ENCODE assay signal across 26 mouse cellular contexts in the genomic region with DNA sequence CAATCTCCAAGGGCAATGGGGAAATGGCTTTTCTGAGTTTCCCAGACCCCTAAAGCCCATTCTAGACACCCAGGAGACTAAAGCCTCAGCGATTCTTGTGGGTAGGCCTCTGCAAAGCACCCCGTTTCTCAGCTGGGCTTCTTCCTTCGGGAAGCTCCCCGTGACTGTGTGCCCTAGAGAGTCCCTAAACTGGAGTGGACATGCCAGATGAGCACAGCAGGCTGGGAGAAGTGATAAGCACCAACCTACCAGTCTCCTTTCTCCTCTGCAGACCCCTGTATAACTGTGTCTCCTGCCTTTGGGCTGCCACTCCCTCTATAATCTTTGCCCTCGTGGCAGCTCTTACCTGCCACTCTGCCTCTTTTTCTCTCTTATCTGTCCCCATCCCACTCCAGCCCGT. TPM values are rescaled to one million over a fixed set of nuclear protein-coding genes. Genes with fewer than 3 reads are reported as not detected.
DNase-seq lines count a peak whose midpoint lies in the region; ATAC-seq lines count a peak whose summit lies in the region.
"Had no signal": no experiment of that assay in that cellular context is flagged by ENCODE, and none has a peak within 500 bp of the region (broad histone marks: within the 10 kb centered on the region; RNA-seq: fewer than 3 reads in every experiment).

No protein-coding gene starts in this region.

- no peak overlapping the region for H3K4me2 ChIP-seq in heart, embryonic 11.5 days
- H3K4me2 ChIP-seq in liver, embryonic 12.5 days: no peak overlapping the region
- H3K4me2 ChIP-seq in liver, embryonic 11.5 days: no peak overlapping the region
- H3K4me2 ChIP-seq: forebrain, embryonic 13.5 days; hindbrain, embryonic 13.5 days had no signal

- no peak overlapping the region for H3K4me3 ChIP-seq in heart, embryonic 10.5 days
- no peak overlapping the region for H3K4me3 ChIP-seq in heart, embryonic 11.5 days (ENCODE audit: low read depth, low read length)
- H3K4me3 ChIP-seq in liver, embryonic 12.5 days: no peak overlapping the region
- no peak overlapping the region for H3K4me3 ChIP-seq in liver, embryonic 11.5 days (ENCODE audit: low read depth, low read length)
- H3K4me3 ChIP-seq: forebrain, embryonic 10.5 days; forebrain, embryonic 13.5 days; heart, adult 2 months; heart, embryonic 12.5 days; hindbrain, embryonic 13.5 days had no signal

- DNase-seq in heart, embryonic 10.5 days (ENCODE audit: low spot score): peak; percentile 76
- DNase-seq in liver, embryonic 11.5 days (ENCODE audit: low spot score): no peak
- peak; percentile 1 for DNase-seq in urinary bladder, postnatal 14 days (ENCODE audit: low spot score)
- no peak for DNase-seq in urinary bladder, adult 2 months (ENCODE audit: low spot score)
- no peak for DNase-seq in spleen, adult 18-20 months
- DNase-seq in left cerebral cortex, postnatal 4 days: no peak
- DNase-seq: adrenal gland, adult 8-10 months; adrenal gland, postnatal 36 days; cerebellum, adult 18-20 months; cerebellum, adult 9-10 months; cerebellum, postnatal 14 days; gastrocnemius, postnatal 10 days; gastrocnemius, postnatal 36 days; heart, adult 2 months had no signal

- peaks cover 84% of the 10 kb centered on the region for H3K27me3 ChIP-seq in heart, embryonic 10.5 days (ENCODE audit: insufficient read depth, poor library complexity, severe bottlenecking)
- peaks cover 54% of the 10 kb centered on the region for H3K27me3 ChIP-seq in heart, embryonic 11.5 days (ENCODE audit: control insufficient read depth, insufficient read depth, low read length)
- peaks cover 34% of the 10 kb centered on the region for H3K27me3 ChIP-seq in liver, embryonic 12.5 days (replicated peaks)
- H3K27me3 ChIP-seq in liver, embryonic 11.5 days (replicated peaks; ENCODE audit: control insufficient read depth, insufficient read depth, low read length): peaks cover 15% of the 10 kb centered on the region

- intact Hi-C loops in left cerebral cortex, postnatal 4 days (cut with DNase I): loop anchor here (10.0 kb wide), 2 partner anchors 192 to 252 kb away; no protein-coding TSS in a partner anchor

- 54% methylated on average over 6 of the region's 6 CpGs for WGBS in heart, embryonic 10.5 days
- WGBS in heart, embryonic 11.5 days (ENCODE audit: insufficient replicate concordance): 56% methylated on average over 6 of the region's 6 CpGs
- WGBS in liver, embryonic 12.5 days (ENCODE audit: insufficient replicate concordance): 55% methylated on average over 6 of the region's 6 CpGs
- 60% methylated on average over 6 of the region's 6 CpGs for WGBS in liver, embryonic 11.5 days

- no peaks in the 10 kb centered on the region for H3K9me3 ChIP-seq in heart, embryonic 10.5 days
- no peaks in the 10 kb centered on the region for H3K9me3 ChIP-seq in heart, embryonic 11.5 days (replicated peaks; ENCODE audit: control insufficient read depth, low read length)
- no peaks in the 10 kb centered on the region for H3K9me3 ChIP-seq in liver, embryonic 12.5 days (replicated peaks)
- H3K9me3 ChIP-seq in liver, embryonic 11.5 days (ENCODE audit: control insufficient read depth, low read length): no peaks in the 10 kb centered on the region
- H3K9me3 ChIP-seq: forebrain, embryonic 10.5 days; forebrain, embryonic 13.5 days; heart, embryonic 12.5 days; hindbrain, embryonic 13.5 days had no signal

- peaks cover 51% of the 10 kb centered on the region for H3K4me1 ChIP-seq in heart, embryonic 10.5 days
- H3K4me1 ChIP-seq in heart, embryonic 11.5 days (ENCODE audit: control insufficient read depth, insufficient read depth, low read length): peaks cover 18% of the 10 kb centered on the region
- no peaks in the 10 kb centered on the region; the same call in 1 of the 2 replicates for H3K4me1 ChIP-seq in liver, embryonic 12.5 days
- H3K4me1 ChIP-seq in liver, embryonic 11.5 days (replicated peaks; ENCODE audit: control insufficient read depth, insufficient read depth, low read length): no peaks in the 10 kb centered on the region
- H3K4me1 ChIP-seq: forebrain, embryonic 13.5 days; hindbrain, embryonic 13.5 days had no signal

- H3K9ac ChIP-seq in heart, embryonic 11.5 days (ENCODE audit: low read depth, low read length): no peak overlapping the region
- H3K9ac ChIP-seq in liver, embryonic 12.5 days: no peak overlapping the region
- no peak overlapping the region for H3K9ac ChIP-seq in liver, embryonic 11.5 days (ENCODE audit: low read depth, low read length)
- H3K9ac ChIP-seq: forebrain, embryonic 13.5 days; heart, embryonic 12.5 days; hindbrain, embryonic 13.5 days had no signal

- no peak for ATAC-seq in heart, embryonic 11.5 days (replicated peaks; ENCODE audit: insufficient number of reproducible peaks, low FRiP score, low TSS enrichment)
- peak; percentile 33; the same call in 1 of the 2 replicates for ATAC-seq in liver, embryonic 12.5 days
- no peak for ATAC-seq in liver, embryonic 11.5 days (replicated peaks; ENCODE audit: low FRiP score)
- ATAC-seq: activated CD4-positive, CD25-positive, alpha-beta regulatory T cell, adult 4 months; forebrain, embryonic 16.5 days; hindbrain, embryonic 16.5 days had no signal

- H3K36me3 ChIP-seq in heart, embryonic 10.5 days: no peaks in the 10 kb centered on the region
- no peaks in the 10 kb centered on the region for H3K36me3 ChIP-seq in heart, embryonic 11.5 days (ENCODE audit: control insufficient read depth, insufficient read depth, low read length)
- H3K36me3 ChIP-seq in liver, embryonic 12.5 days: no peaks in the 10 kb centered on the region
- H3K36me3 ChIP-seq in liver, embryonic 11.5 days (ENCODE audit: control insufficient read depth, insufficient read depth, low read length): no peaks in the 10 kb centered on the region
- H3K36me3 ChIP-seq: forebrain, embryonic 10.5 days; heart, embryonic 12.5 days; hindbrain, embryonic 13.5 days had no signal

- no peak overlapping the region for H3K27ac ChIP-seq in heart, embryonic 10.5 days
- no peak overlapping the region for H3K27ac ChIP-seq in heart, embryonic 11.5 days (ENCODE audit: low read depth, low read length)
- H3K27ac ChIP-seq in liver, embryonic 12.5 days: no peak overlapping the region
- no peak overlapping the region for H3K27ac ChIP-seq in liver, embryonic 11.5 days (ENCODE audit: low read depth, low read length)
- H3K27ac ChIP-seq: forebrain, embryonic 10.5 days; forebrain, embryonic 13.5 days; heart, adult 2 months; hindbrain, embryonic 13.5 days had no signal

RNA-seq across cellular contexts. Expression of a gene that starts 37.6 kb away (rescaled TPM):
- 2.2 and 2.4 TPM in 2 replicates for polyA plus RNA-seq in heart, embryonic 10.5 days (2016; fragmentation: Nextera tagmentation; extraction: Ambion mirVana)
- 1.5 TPM in 2 replicates for polyA plus RNA-seq in heart, embryonic 11.5 days (2014; fragmentation: Nextera tagmentation; extraction: Ambion mirVana)
- 0.35 TPM in 1 of 2 replicates, not detected in the other for polyA plus RNA-seq in liver, embryonic 12.5 days (2016; fragmentation: Nextera tagmentation; extraction: Ambion mirVana)
- polyA plus RNA-seq in liver, embryonic 11.5 days (2014; fragmentation: Nextera tagmentation; extraction: Ambion mirVana): 0.26 and 0.29 TPM in 2 replicates
- 0.15 and 0.59 TPM in 2 replicates for polyA plus RNA-seq in urinary bladder, adult 2 months (2012; rRNA removed)
- 1 to 10 TPM; 1.2 to 1.7 TPM for total RNA-seq in left cerebral cortex, postnatal 4 days (2021)
- total RNA-seq: gastrocnemius, postnatal 36 days; granulocyte monocyte progenitor cell, adult 5-6 weeks; heart, adult 2 months; heart, postnatal 25 days; hematopoietic stem cell, adult 5-6 weeks had no signal
- polyA plus RNA-seq: activated CD4-positive, CD25-positive, alpha-beta regulatory T cell, adult 4 months had no signal

Comparison
In these comparisons a context has a peak if more than half of its experiments do, and no peak if none do; other contexts are left out.
1. DNase-seq: peak in heart, embryonic 10.5 days (single experiment) and urinary bladder, postnatal 14 days (single experiment); none in liver, embryonic 11.5 days (single experiment), urinary bladder, adult 2 months (single experiment), spleen, adult 18-20 months (0 of 2) and left cerebral cortex, postnatal 4 days (single experiment).